Mouse (Mus musculus): ENCODE data around the gene Gpx2. TPM values are rescaled to one million over a fixed set of nuclear protein-coding genes. Genes with fewer than 3 reads are reported as not detected.

Gene Gpx2
- total and polyA plus RNA-seq, 3 experiments, result not detected

- no peak overlapping the region for H3K4me3 ChIP-seq (ENCODE audit: control insufficient read depth in 1 of 2, insufficient read depth in 1 of 2, low read depth in 2 of 2, low read length in 2 of 2)
- H3K4me1 ChIP-seq (ENCODE audit: control insufficient read depth in 1 of 2, insufficient read depth in 2 of 2, low read length in 2 of 2), result peaks cover 15 to 28% of the 10 kb centered on the region in 2 experiments
- H3K27ac ChIP-seq (ENCODE audit: control insufficient read depth, low read depth, low read length), result peak overlapping the region; percentile 44
- H3K27me3 ChIP-seq (ENCODE audit: control insufficient read depth in 1 of 2, insufficient read depth in 2 of 2, low read length in 2 of 2), result no peaks in the 10 kb centered on the region
- no peak overlapping the region for H3K9ac ChIP-seq (ENCODE audit: control insufficient read depth, low read depth, low read length, poor library complexity, severe bottlenecking)
- DNase-seq (ENCODE audit: low read depth, low spot score), result peak; percentile 55
- peaks cover 0 to 36% of the 10 kb centered on the region in 2 experiments; a peak in 2 of 4 replicates for H3K36me3 ChIP-seq (ENCODE audit: control insufficient read depth in 1 of 2, insufficient read depth in 2 of 2, low read length in 2 of 2)
- H3K79me2 ChIP-seq (ENCODE audit: control insufficient read depth, insufficient read depth, low read length, poor library complexity), result peaks cover 12% of the 10 kb centered on the region
- no peaks in the 10 kb centered on the region for H3K9me3 ChIP-seq (replicated peaks; ENCODE audit: insufficient read depth, low read length)
- 0 out of 2 replicates have a peak, but pooled peaks have one; percentile 19 for TF ChIP-seq ETS1 (IDR thresholded peaks at IDR 0.05; ENCODE audit: low read depth, low read length)
- TF ChIP-seq TCF12 (IDR thresholded peaks at IDR 0.05; ENCODE audit: low read depth, low read length), result 0 out of 2 replicates have a peak, but pooled peaks have one; percentile 14
- no peak for TF ChIP-seq NELFE (IDR thresholded peaks at IDR 0.05; ENCODE audit: low read depth, low read length)
Measured at GRCm38 (mm10) chr12:76771540-76771939, 23.8 kb downstream of the Gpx2 start.

GRCm38 (mm10) chr12:76770841-76771500, 24.4 kb downstream of the Gpx2 start:
- peaks cover 15 to 34% of the 10 kb centered on the region in 2 experiments for H3K4me1 ChIP-seq (ENCODE audit: control insufficient read depth in 1 of 2, insufficient read depth in 2 of 2, low read length in 2 of 2)
- H3K27ac ChIP-seq (ENCODE audit: control insufficient read depth, low read depth, low read length), result peak overlapping the region; percentile 68
- no peaks in the 10 kb centered on the region for H3K9me3 ChIP-seq (replicated peaks; ENCODE audit: insufficient read depth, low read length)
- peak overlapping the region in 1 of 2 experiments; percentile 8; a peak in 1 of 4 replicates for H3K4me3 ChIP-seq (ENCODE audit: control insufficient read depth in 1 of 2, insufficient read depth in 1 of 2, low read depth in 2 of 2, low read length in 2 of 2)
- peaks cover 0 to 36% of the 10 kb centered on the region in 2 experiments; a peak in 2 of 4 replicates for H3K36me3 ChIP-seq (ENCODE audit: control insufficient read depth in 1 of 2, insufficient read depth in 2 of 2, low read length in 2 of 2)
- H3K9ac ChIP-seq (ENCODE audit: control insufficient read depth, low read depth, low read length, poor library complexity, severe bottlenecking), result peak overlapping the region; percentile 44
- peak; percentile 56 for DNase-seq (ENCODE audit: low read depth, low spot score)
- TF ChIP-seq SIN3A (IDR thresholded peaks at IDR 0.05; ENCODE audit: low read length), result peak; percentile 42
- TF ChIP-seq RAD21 (IDR thresholded peaks at IDR 0.05; ENCODE audit: low read depth, low read length), result no peak
- TF ChIP-seq TCF12 (IDR thresholded peaks at IDR 0.05; ENCODE audit: low read depth, low read length), result 0 out of 2 replicates have a peak, but pooled peaks have one; percentile 16
- TF ChIP-seq CHD1 (IDR thresholded peaks at IDR 0.05; ENCODE audit: low read depth, low read length), result peak; percentile 95
- TF ChIP-seq MAFK (IDR thresholded peaks at IDR 0.05; ENCODE audit: borderline replicate concordance, low read depth, low read length), result no peak
- TF ChIP-seq JUND (IDR thresholded peaks at IDR 0.05; ENCODE audit: low read depth, low read length), result no peak
- peak; percentile 45 to 62; a peak in 3 of 4 replicates for TF ChIP-seq EP300 (IDR thresholded peaks at IDR 0.05; ENCODE audit: low read depth in 1 of 2, low read length in 2 of 2)
- TF ChIP-seq POLR2A (IDR thresholded peaks at IDR 0.05; ENCODE audit: control insufficient read depth in 1 of 2, insufficient read depth in 1 of 2, low read depth in 1 of 2, low read length in 2 of 2, poor library complexity in 1 of 2), result no peak
- no peak for TF ChIP-seq E2F4 (IDR thresholded peaks at IDR 0.05; ENCODE audit: borderline replicate concordance, low read depth, low read length)
- TF ChIP-seq ZNF384 (IDR thresholded peaks at IDR 0.05; ENCODE audit: low read depth, low read length), result peak; percentile 93
- peak; percentile 59 for TF ChIP-seq GATA1 (IDR thresholded peaks at IDR 0.05; ENCODE audit: low read depth, low read length)
- no peak for TF ChIP-seq GABPA (IDR thresholded peaks at IDR 0.05; ENCODE audit: low read depth, low read length)
- TF ChIP-seq MXI1 (IDR thresholded peaks at IDR 0.05; ENCODE audit: low read depth, low read length), result peak; percentile 32; the same call in 1 of the 2 replicates
- no peak; the same call in 1 of the 2 replicates for TF ChIP-seq ZC3H11A (IDR thresholded peaks at IDR 0.05; ENCODE audit: low read depth, low read length)
- TF ChIP-seq ETS1 (IDR thresholded peaks at IDR 0.05; ENCODE audit: low read depth, low read length), result peak; percentile 58; the same call in 1 of the 2 replicates
- TF ChIP-seq ELF1 (IDR thresholded peaks at IDR 0.05; ENCODE audit: low read depth, low read length), result no peak
- no peak for TF ChIP-seq MYC (IDR thresholded peaks at IDR 0.05; ENCODE audit: low read depth, low read length)
- TF ChIP-seq SMC3 (IDR thresholded peaks at IDR 0.05; ENCODE audit: low read depth, low read length), result no peak
- TF ChIP-seq KAT2A (conservative IDR thresholded peaks at IDR 0.05; ENCODE audit: low read depth, low read length), result no peak
- no peak for TF ChIP-seq TAL1 (IDR thresholded peaks at IDR 0.05; ENCODE audit: low read length)
- TF ChIP-seq ZKSCAN1 (IDR thresholded peaks at IDR 0.05; ENCODE audit: low read depth, low read length), result no peak
- no peak for TF ChIP-seq HCFC1 (IDR thresholded peaks at IDR 0.05; ENCODE audit: low read depth, low read length)
- no peak for TF ChIP-seq MYB (IDR thresholded peaks at IDR 0.05; ENCODE audit: low read depth, low read length)
- TF ChIP-seq NRF1 (IDR thresholded peaks at IDR 0.05; ENCODE audit: insufficient read depth, low read depth, low read length, poor library complexity, severe bottlenecking), result no peak
- TF ChIP-seq USF2 (IDR thresholded peaks at IDR 0.05; ENCODE audit: borderline replicate concordance in 1 of 2, insufficient read depth in 1 of 2, low read depth in 1 of 2, low read length in 2 of 2), result no peak
- no peak for TF ChIP-seq USF1 (IDR thresholded peaks at IDR 0.05; ENCODE audit: low read depth, low read length)
- no peak for TF ChIP-seq POLR2AphosphoS2 (IDR thresholded peaks at IDR 0.05; ENCODE audit: low read length)
- no peak for TF ChIP-seq UBTF (IDR thresholded peaks at IDR 0.05; ENCODE audit: borderline replicate concordance, insufficient read depth, low read depth, low read length)
- no peaks in the 10 kb centered on the region for H3K27me3 ChIP-seq (ENCODE audit: control insufficient read depth in 1 of 2, insufficient read depth in 2 of 2, low read length in 2 of 2)
- H3K79me2 ChIP-seq (ENCODE audit: control insufficient read depth, insufficient read depth, low read length, poor library complexity), result peaks cover 14% of the 10 kb centered on the region

All from MEL (cell line).